Mouse (Mus musculus) adrenal gland, postnatal 4 days (tissue): Measurements from ENCODE around the gene Gtf2ird1. TPM values are rescaled to one million over a fixed set of nuclear protein-coding genes. Genes with fewer than 3 reads are reported as not detected.
"Not testable (repeated sequence)": the region's sequence is repeated elsewhere in the genome, so short reads cannot be mapped to it uniquely, and the experiment has no call there.

Source experiments
- DNase-seq, 2 experiments: peaks; one replicate each; pipeline ENCODE4 v3.0.0; 2021 to 2022; ENCODE audit warnings: low spot score in 2 of 2, mixed read lengths in 2 of 2
- total RNA-seq, 2 experiments: library from RNA; stranded (reverse); gene quantifications; 2 replicates each; pipeline ENCODE4 v1.2.3; 2021

Gene Gtf2ird1
- total RNA-seq, 2 experiments from 2014 or later = 93.5 to 104 TPM

- not testable (repeated sequence) for DNase-seq
These were observed 9.8 kb downstream of the Gtf2ird1 start for GRCm38 (mm10) chr5:134446755-134447154.

- no peak for DNase-seq
These were observed 10.6 kb downstream of the Gtf2ird1 start for GRCm38 (mm10) chr5:134445895-134446294.

DNA sequence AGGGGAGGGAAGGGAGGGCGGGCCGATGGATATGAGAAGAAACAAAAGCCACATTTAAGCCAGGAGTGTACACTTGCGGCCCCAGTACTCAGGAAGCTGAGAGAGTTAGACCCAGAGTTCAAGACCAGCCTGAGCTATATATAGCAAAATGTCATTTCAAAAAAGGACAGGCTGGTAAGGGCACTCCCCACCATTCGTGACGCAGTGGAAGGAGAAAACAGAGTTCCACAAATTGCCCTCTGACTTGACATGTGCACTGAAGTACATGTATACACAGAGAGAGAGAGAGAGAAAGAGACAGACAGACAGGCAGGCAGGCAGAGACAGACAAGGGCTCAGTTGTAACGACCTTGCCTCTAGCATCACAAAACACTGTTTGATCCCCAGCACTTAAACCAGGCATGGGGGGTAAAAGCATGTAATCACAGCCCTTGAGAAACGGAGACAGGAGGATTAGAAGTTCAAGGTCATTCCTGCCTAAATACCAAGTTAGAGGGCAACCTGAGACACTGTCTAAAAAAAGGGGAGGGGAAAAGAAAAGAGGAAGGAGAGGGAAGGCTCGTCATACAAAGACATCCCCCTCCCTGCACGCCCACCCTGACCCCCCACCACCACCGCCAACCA, 11.2 kb downstream of the Gtf2ird1 start:
- no peak for DNase-seq

DNA sequence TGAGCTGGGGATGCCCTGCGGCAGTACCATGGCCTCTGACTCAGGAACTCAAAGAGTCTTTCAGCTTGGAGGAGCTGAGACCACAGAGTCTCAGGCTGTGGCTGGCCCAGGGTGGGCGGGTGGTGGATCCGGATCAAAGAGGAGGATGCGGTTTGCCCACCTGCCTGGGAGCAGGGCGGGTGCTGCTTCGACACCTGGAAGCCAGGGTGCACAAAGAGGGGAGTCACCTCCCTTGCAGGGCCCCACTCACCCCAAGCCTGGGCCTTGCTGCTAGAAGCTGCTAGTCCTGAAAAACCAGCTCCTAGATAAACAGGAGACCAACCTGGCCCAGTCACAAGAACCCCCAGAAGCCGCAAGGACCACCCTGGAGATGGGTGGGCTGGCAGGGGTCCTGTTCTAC, 12.0 kb downstream of the Gtf2ird1 start:
- no peak for DNase-seq

DNA sequence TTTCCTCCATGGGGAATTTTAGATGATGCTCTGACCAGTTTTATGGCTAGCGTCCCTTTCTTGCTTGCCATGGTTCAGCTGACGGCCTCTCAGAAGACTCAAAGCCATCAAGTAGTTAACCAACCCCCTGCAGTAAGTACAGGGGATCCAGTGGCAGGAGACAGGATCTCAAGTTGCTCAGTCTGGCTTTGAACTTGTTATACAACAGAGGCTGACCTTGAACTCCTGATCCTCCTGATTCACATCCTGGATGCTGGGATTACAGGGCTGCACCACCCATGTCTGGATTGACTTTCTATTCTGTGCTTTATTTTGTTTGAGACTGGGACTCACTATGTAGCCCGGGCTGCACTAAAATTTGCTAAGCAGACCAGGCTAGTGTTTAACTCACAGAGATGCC, 14.4 kb downstream of the Gtf2ird1 start:
- DNase-seq = no peak

DNA sequence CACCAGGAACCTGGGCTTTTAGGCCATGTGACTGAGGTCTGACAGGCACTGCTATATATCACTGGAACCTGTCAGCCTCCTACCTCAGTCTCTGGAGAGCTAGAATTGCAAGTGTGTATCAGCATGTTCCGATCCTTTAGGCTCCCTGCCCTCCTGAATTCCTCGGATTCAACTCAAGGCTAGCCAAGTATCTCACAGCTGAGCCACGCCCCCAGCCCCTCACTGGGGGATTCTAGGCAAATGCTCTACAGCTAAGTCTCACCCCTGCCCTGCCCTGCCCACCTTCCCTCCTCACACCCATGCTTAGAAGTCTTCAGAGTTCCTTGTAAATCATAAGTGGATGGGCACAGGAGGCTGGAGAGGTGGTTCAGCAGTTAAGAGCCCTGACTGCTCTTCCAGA, 15.4 kb downstream of the Gtf2ird1 start:
- DNase-seq = no peak

- DNase-seq = peak; percentile 59 to 70
These were observed 16.4 kb downstream of the Gtf2ird1 start for GRCm38 (mm10) chr5:134440098-134440497.

DNA sequence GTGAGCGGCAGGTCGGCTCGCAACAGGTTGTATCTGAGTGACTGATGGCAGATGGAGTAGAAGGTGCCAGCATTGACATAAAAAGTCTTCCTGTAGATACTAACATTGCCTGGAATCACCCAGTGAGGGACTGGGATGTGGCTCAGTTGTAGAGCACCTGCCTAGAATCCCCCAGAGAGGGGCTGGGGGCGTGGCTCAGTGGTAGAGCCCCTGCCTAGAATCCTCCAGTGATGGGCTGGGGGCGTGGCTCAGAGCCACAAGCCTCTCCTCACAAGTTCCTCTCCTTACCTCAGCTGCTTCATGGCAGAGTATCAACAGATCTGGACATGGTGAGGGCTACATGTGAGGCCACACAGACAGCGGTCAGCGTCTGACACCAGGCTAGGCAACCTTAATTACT, 17.0 kb downstream of the Gtf2ird1 start:
- no peak for DNase-seq

DNA sequence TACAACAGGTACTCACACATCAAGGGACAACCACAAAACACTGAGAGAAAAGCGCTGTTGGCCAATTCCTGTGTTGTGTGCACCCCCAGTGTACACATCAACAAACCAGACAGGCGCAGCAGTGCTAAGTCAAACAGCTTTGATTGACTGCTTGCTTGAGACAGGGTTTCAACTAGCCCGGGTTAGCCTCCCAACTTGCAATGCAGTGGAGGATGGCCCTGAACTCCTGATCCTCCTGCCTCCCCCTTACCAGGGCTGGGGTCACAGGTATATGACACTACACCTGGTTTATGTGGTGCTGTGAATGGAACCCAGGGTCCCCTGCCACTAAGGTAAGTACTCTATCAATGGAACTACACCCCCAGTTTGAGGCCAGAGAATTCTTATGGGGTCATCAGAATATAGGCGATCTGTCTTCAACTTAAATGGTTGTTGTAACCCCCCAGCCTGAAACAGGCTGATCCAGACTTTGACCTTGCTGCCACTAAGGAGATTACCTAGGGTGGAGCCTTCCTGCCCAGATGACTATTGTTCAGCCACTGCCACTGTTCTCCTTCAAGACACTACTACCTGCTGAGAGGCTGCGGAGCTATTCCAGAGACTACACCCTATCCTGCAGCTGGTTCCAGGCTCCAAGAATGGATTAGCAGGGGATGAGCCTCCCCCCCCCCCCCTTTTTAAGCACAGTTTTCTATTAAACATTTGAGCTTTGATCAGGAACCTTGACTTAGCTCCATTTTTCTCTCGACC, 17.7 kb downstream of the Gtf2ird1 start:
- DNase-seq = no peak

DNA sequence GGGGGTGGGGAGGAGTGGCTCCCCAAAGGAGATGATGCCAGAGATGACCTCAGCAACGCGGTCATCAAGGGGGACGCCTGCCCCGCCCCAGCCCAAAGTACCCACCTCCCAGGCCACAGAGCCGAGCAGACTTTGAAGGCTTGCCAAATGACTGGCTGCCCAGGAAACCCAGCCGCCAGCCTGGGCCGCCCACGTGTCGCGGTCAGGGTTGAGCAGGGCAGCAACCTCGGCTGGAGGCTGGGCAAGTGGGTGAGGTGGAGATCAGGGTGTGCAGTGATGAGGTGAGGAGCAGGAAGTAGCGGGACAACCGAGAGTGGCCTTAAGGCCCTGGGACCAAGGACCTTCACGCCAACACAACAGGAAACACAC, 19.1 kb downstream of the Gtf2ird1 start:
- DNase-seq = peak; percentile 45 to 69

DNA sequence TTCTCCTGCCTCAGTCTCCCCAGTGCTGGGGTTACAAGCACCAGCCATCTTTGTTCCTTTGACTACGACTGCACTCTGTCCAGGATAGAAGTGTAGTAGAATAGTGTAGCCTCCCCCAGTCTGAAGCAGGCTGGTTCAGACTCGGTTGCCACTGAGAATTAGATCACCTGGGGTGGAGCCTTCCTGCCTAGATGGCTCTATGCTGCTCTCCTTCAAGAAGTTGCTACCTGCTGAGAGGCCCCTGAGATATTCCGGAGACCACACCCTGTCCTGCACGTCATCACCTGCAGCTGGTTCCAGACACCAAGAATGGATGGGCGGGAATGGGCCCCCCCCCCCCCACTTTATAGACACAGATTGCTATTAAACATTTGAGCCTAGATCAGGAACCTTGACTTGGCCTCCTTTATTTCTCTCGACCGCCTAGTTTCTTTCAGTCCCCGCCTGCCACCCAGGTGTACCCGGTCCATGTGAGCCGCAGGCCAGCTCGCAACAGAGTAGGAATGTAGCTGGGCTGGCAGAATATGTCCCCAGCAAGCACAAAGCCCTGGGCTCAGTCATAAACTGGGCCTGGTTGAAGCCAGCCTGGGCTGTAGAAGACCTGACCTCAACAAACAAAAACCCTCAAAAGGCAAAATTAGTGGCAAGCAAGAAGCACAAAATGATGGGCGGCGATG, 19.6 kb downstream of the Gtf2ird1 start:
- DNase-seq = no peak

DNA sequence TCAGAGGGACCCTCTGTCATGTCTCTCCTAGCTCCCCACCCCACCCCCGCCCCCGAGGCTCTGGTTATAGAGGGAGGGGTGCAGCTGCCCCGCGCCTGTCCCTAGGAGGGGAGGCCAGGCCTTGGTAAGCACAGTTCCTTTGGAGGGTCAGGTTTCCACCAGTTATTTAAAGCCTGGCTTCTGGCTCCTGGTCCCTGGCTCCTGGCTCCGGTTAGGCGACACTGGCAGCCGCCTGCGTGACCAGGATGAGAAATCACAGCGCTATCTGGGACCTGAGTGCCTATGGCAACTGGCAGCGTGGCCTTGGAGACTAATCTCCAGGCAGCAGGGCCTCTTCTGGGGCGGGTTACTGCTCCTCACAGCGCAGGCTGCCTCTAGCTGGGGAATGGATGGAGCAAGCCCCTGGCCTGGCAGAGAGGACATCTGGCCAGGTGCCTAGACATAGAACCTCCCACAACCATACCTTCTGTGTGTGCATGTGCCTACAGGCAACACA, 20.6 kb downstream of the Gtf2ird1 start:
- peak; percentile 24 to 64 for DNase-seq

DNA sequence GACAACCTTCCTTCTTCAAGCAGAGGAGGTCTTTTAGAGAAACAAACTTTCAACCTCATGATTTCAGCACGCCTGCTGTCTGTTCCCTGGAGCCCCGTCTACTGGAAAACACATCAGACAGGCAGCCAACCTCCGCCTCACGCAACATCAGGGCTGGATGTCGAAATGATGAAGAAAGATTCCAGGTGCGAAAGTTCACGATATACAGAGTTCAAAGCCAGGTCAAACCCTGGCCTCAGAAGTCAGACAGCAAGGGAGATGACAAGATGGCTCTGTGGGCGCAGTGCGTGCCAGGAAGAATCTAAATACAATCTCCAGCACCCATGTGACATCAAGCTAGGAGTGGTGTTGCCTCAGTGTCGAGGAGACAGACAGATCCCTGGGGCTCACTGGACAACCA, 23.4 kb downstream of the Gtf2ird1 start:
- no peak for DNase-seq

GRCm38 (mm10) chr5:134430087-134430486, 26.4 kb downstream of the Gtf2ird1 start:
- no peak for DNase-seq

DNA sequence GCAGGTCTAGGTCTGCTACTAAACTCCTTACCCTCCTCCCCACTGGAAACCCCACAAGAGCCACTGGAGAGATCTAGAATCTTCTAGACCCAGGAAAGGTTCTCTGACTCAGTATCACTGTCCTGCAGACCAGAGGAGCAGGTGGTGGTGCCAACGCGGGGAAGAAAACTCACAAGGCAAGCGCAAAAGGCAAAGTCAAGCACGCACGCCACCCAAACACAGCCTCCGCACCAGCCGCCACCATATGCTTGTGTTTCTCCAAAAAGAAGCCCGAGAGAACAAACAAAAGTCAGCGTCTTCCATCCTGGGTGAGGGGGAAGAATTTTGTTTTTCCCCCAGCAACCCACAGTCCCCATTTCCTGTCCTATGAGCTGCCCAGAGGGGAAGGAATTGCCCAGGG, 28.9 kb downstream of the Gtf2ird1 start:
- DNase-seq = no peak

DNA sequence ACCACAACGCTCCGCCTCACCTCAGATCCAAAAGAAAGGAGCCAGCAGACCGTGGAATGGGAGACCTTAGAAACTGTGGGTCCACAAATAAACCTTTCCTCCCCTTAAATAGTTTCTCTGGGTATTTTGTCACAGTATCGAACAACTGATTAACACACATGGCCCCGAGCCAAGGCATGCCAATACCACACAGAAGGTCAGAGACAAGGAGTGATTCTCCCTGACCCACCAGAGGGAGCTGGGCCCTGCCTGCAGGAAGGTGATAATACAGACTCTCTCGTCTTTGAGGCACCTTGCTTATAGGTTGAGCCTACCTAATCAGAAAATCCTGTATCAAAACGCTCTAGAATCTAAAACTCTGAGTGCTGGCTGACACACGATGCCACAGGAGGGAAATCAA, 30.9 kb downstream of the Gtf2ird1 start:
- no peak for DNase-seq

DNA sequence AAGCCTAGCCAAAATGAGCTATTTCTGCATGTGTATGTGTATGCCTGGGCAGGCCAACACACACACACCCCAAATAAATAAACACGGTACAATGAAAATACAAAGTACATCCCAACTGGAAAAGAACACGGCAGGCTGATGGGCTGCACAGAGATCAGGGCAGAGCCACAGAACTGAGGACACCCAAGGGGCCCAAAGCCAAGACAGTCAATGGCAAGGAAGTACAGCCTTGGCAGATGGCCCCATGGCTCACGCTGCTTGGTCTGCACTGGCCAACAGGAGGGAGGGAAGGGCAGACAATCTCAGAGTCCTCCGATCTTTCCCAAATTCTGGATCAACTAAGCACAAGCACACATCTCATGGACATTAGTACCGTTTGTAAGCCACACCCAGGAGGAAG, 32.6 kb downstream of the Gtf2ird1 start:
- no peak for DNase-seq

DNA sequence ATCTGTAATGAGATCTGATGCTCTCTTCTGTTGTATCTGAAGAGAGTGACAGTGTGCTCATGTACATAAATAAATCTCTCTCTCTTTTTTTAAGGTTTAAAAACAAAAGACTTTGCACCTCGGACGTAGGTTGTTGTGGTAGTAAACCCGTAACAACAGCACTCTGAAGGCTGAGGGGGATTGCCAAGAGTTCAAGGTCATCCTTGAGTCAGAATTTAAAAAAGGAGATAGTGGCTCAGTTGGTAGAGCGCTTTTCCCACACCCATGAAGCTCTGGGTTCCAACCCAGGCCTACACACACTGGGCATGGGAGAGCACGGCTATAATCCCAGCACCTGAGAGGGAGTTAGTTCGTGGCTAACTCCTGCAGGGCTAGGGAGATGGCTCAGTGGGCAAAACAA, 33.1 kb downstream of the Gtf2ird1 start:
- no peak for DNase-seq

DNA sequence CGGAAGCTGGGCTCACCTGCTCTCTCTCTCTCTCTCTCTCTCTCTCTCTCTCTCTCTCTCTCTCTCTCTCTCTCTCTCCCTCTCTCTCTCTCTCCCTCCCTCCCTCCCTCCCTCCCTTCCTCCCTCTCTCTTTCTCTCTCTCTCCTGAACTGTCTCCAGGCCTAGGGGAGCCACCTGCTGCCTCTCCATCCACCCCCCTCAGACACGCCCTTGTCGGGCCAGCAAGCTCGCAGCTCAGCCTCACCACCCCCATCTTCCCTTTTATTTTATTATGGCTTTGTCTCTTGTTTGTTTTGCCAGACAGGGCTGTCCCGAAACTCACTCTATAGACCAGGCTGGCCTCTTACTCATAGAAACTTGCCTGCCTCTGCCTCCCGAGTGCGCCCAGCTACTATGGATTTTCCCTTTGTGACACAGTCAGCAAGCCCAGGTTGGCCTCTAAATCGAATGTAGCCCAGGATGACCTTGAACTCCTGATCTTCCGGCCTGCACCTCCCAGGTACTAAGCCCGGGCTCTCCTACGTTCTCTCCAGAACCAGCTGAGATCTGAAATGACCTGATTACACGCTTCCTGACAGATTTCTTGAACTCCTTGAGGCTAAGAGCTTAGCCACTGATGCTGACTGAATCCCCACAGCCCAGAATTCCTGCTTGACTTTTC, 34.1 kb downstream of the Gtf2ird1 start:
- no peak for DNase-seq

DNA sequence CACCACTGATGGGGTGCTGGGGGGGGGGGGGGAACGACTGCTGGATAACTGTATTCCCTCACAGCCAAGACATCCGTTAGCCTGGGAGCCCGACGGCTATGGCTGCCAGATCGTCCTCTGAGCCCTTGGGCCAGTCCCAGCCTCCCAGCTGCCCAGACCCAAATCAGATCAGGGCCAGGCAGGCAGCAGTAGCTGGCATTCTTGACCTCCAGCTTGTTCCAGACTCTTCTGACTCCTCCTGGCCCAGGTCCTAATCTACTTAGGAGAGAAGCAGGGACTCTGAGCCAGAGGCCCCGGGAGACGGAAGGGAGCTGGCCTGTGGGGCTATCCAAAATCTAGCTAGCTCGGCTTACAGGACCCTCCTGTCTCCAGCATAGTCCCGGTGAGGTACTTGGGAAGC, 35.5 kb downstream of the Gtf2ird1 start:
- DNase-seq = no peak

DNA sequence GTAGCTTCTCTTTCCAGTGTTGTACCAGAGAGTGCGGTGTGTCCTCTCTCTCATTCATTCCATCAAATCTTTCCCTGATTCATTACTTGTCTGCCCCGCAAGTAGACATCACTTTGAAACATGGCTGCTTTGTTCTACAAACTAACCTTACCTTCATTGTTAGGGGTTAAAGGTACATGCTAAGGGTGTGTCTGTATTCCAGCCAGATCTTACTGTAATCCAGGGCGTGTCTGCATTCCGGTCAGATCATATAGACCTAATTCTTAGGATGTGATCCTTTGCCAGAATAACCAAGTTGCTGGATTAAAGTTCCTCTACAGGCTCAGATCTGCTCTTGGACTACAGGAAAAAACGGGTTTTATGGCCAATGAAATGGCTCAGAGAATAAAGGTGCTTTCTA, 36.8 kb downstream of the Gtf2ird1 start:
- no peak for DNase-seq
